Mouse (Mus musculus) heart, embryonic 12.5 days (tissue): ENCODE results near the gene Tprn. TPM values are rescaled to one million over a fixed set of nuclear protein-coding genes. Genes with fewer than 3 reads are reported as not detected.
A peak's percentile ranks its signal among the peaks of the same experiment; 100 is the strongest.
"Not testable (repeated sequence)": the region's sequence is repeated elsewhere in the genome, so short reads cannot be mapped to it uniquely, and the experiment has no call there.

ENCODE experiments used
- ATAC-seq: fragments of 200-750 bp; cut with Nextera tagmentation; 2 replicates; pipeline ENCODE4 v1.8.0; 2017; ENCODE audit warnings: moderate TSS enrichment, moderate library complexity; ENCODE audit not compliant: insufficient number of reproducible peaks, low FRiP score
- H3K27ac ChIP-seq: fragments of 300-500 bp; sonication (generic); 2 replicates; pipeline ENCODE4 v1.5.1; 2016; ENCODE audit warnings: mild to moderate bottlenecking, moderate library complexity; ENCODE audit not compliant: poor library complexity, severe bottlenecking
- H3K27me3 ChIP-seq: fragments of 300-500 bp; sonication (generic); replicated peaks from 2 replicates; pipeline ENCODE4 v1.6.1; 2016; ENCODE audit warnings: mild to moderate bottlenecking, moderate library complexity
- H3K36me3 ChIP-seq: fragments of 300-500 bp; sonication (generic); 2 replicates; pipeline ENCODE4 v1.6.1; 2016; ENCODE audit warnings: mild to moderate bottlenecking, moderate library complexity
- H3K4me1 ChIP-seq: fragments of 300-500 bp; sonication (generic); replicated peaks from 2 replicates; pipeline ENCODE4 v1.6.1; 2016; ENCODE audit warnings: mild to moderate bottlenecking
- H3K4me2 ChIP-seq: fragments of 300-500 bp; sonication (generic); 2 replicates; pipeline ENCODE4 v1.6.1; 2016; ENCODE audit warnings: mild to moderate bottlenecking, moderate library complexity
- H3K4me3 ChIP-seq: fragments of 300-500 bp; sonication (generic); 2 replicates; pipeline ENCODE4 v1.5.1; 2016; ENCODE audit warnings: mild to moderate bottlenecking
- H3K9ac ChIP-seq: fragments of 300-500 bp; sonication (generic); 2 replicates; pipeline ENCODE4 v1.6.1; 2016; ENCODE audit warnings: mild to moderate bottlenecking, moderate library complexity
- H3K9me3 ChIP-seq: fragments of 300-500 bp; sonication (generic); replicated peaks from 2 replicates; pipeline ENCODE4 v1.6.1; 2016; ENCODE audit warnings: mild to moderate bottlenecking, moderate library complexity
- WGBS: fragments of 180-500 bp; shearing (Covaris S2); methylation state at CpG from one replicate; pipeline ENCODE4 v1.1.7; 2016; 5-methylcytosine and 5-hydroxymethylcytosine counted together
- polyA plus RNA-seq: library from polyadenylated mRNA; unstranded; fragments of >200 nt; fragmentation: Nextera tagmentation; extraction: Ambion mirVana; gene quantifications from 2 replicates; pipeline ENCODE4 v1.2.1, GENCODE M21; 2016

Tprn gene
- polyA plus RNA-seq, 1 experiment from 2014 or later = 4.9 TPM

DNA sequence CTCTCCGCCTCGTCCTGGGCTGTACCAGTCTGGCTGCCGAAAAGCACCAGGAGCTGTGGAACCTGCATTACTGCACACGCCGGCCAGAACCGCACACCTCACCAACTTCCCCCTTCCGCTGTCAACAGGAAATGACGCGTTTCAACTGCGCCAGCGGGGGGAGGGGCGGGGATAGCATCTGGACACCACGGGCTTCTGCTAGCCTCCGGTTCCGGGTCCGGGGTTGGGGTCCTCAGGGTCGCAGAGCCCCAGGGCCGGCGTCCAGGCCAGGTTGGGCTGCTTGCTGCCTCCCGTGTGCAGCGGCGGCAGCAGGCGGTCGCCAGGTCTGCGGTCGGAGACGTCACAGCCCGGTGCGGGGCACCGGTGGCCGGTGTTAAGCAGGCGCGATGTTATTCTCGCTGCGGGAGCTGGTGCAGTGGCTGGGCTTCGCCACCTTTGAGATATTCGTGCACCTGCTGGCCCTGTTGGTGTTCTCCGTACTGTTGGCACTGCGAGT lies 7.1 kb upstream of the Tprn start, which contains the start of gene Tmem203:
TSS of gene Tmem203 (plus strand) at position 156 of the 496 bp plus-strand sequence.
- Histone ChIP-seq H3K4me3 (peak within 1 kb of the TSS; percentile 71), H3K27ac (peak within 1 kb of the TSS; percentile 55), H3K9me3 (no peaks in the 10 kb centered on the region), H3K4me1 (peaks cover 17% of the 10 kb centered on the region), H3K27me3 (no peaks in the 10 kb centered on the region), H3K36me3 (peaks cover 25% of the 10 kb centered on the region), H3K9ac (peak within 1 kb of the TSS; percentile 91), H3K4me2 (peak within 1 kb of the TSS; percentile 99)
- WGBS = under 1% methylated on average over 39 of the region's 39 CpGs
- ATAC-seq = peak; percentile 89

DNA sequence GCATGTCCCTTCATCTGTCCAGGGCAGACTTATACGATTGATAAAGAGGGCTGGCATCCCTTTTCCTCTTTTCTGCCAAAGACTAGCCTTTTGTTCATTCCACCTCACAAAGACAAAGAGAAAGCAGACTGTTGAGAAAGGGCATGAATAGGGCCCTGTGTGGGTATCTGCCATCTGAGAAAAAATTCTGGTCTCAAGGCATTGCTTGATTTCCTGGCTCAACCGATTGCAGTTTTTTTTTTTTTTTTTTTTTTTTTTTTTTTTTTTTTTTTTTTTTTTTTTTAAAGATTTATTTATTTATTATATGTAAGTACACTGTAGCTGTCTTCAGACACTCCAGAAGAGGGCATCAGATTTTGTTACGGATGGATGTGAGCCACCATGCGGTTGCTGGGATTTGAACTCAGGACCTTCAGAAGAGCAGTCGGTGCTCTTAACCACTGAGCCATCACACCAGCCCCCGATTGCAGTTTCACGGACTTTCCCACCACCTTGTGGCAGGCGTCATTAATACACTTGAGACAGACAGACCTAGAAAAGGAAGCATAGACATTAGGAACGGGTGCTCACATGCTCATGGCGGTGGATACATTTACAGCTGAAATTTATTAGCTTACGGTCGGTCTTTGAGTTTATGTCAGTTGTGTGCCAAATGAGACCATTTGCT lies 5.8 kb upstream of the Tprn start:
- not testable (repeated sequence) for H3K27ac ChIP-seq, ATAC-seq, H3K27me3 ChIP-seq, H3K9me3 ChIP-seq
- H3K4me2 ChIP-seq = peak overlapping the region; percentile 99
- H3K9ac ChIP-seq = peak overlapping the region; percentile 91
- H3K36me3 ChIP-seq = peaks cover 12% of the 10 kb centered on the region
- peak overlapping the region; percentile 71 for H3K4me3 ChIP-seq
- peaks cover 17% of the 10 kb centered on the region for H3K4me1 ChIP-seq
- WGBS = 57% methylated on average over 12 of the region's 12 CpGs

DNA sequence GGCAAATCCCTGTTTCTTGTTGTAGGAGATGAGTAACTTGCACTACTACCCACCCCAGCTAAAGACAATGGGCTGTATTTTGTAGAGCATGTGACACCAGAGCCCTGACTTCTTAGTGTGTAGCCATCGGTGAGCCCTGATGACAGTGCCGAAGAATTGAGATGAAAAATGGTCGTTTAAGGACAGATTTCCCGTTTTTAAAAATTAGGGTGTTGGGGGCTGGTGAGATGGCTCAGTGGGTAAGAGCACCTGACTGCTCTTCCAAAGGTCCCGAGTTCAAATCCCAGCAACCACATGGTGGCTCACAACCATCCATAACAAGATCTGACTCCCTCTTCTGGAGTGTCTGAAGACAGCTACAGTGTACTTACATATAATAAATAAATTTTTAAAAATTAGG lies 5.2 kb upstream of the Tprn start:
- not testable (repeated sequence) for H3K27ac ChIP-seq, H3K9ac ChIP-seq, ATAC-seq, H3K4me3 ChIP-seq, H3K36me3 ChIP-seq, H3K9me3 ChIP-seq, H3K4me2 ChIP-seq, H3K27me3 ChIP-seq
- 80% methylated on average over 5 of the region's 5 CpGs for WGBS
- H3K4me1 ChIP-seq = peaks cover 17% of the 10 kb centered on the region

DNA sequence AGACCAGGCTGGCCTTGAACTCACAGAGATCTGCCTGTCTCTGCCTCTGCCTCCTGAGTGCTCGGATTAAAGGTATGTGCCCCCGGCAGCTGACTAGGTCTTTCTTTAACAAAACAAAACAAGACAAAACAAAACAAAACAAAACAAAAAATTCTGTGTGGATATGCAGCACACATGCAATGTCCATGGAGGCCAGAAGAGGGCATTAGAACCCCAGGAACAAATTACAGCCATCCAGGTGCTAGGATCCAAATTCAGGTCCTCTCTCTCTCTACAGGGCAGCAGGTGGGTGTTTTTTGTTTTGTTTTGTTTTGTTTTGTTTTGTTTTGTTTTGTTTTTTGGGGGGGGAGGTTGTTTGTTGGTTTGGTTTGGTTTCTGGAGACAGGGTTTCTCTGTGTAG lies 3.5 kb upstream of the Tprn start:
- no peaks in the 10 kb centered on the region for H3K36me3 ChIP-seq

DNA sequence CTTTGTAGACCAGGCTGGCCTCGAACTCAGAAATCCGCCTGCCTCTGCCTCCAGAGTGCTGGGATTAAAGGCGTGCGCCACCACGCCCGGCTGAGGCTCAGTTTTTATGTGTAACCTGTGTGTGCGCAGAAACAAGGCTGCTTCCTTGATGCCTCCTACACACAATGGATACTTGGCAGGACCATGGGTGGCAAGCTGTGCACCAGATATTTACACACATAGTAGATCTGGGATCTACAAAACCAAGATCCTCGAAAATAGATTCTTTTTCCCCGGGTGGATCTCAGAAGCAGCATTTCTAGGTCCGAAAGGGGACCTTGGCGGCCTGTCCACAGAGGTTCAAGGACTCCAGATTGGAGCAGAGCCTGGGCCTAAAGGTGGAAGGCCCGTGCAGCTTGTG lies 548 bp upstream of the Tprn start:
- Histone ChIP-seq H3K27me3 (peaks cover 18% of the 10 kb centered on the region), H3K4me3 (peak overlapping the region; percentile 77), H3K4me1 (peaks cover 34% of the 10 kb centered on the region), H3K4me2 (peak overlapping the region; percentile 93), H3K36me3 (no peaks in the 10 kb centered on the region), H3K9me3 (no peaks in the 10 kb centered on the region), H3K27ac (no peak overlapping the region), H3K9ac (no peak overlapping the region; the same call in 1 of the 2 replicates)
- 45% methylated on average over 12 of the region's 12 CpGs for WGBS
- ATAC-seq = no peak; the same call in 1 of the 2 replicates

More for the DNA sequence above, 3.5 kb upstream of the Tprn start:
- H3K9me3 ChIP-seq = no peaks in the 10 kb centered on the region
- H3K27me3 ChIP-seq = peaks cover 6% of the 10 kb centered on the region
- no peak overlapping the region for H3K9ac ChIP-seq
- H3K4me1 ChIP-seq = peaks cover 25% of the 10 kb centered on the region
- 48% methylated on average over 2 of the region's 2 CpGs for WGBS
- no peak overlapping the region for H3K4me3 ChIP-seq
- ATAC-seq = no peak
- H3K4me2 ChIP-seq = no peak overlapping the region
- H3K27ac ChIP-seq = no peak overlapping the region

DNA sequence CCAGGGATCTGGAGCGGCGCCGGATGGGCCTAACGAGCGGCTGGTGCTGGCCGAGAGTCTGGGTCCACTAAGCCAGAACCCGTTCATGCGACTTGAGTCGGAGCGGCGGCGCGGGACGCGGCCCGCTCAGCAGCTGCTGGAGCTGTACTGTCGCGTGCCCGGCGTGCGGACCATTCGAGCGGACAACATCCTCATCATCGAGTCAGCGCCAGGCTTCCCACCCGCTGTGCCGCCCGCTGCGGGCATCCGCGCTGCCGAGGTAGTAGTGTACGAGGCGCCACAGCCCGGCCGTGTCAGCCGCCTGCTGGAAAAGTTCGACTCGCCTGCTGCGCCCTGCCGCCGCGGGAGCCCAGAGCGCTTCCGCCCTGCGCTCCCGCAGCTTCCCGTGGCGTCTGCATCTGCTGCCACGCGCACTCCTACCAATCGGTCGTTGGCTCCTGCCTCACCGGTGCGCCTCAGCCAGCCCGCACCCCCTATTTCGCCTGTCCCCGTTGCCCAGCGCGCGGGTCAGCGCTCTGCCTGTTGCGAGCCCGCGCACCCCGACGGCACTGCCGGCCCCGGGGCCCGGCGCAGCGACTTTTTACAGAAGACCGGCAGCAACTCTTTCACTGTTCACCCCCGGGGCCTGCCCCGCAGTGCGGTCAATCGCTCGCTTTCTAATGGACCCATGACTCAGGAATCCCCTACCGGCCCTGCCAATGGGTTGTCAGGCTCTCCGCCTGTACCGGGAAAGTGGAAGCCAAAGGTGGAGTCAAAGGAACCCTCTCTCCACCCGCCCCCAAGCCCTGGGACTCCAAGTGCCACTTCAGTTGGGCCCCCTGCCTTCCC lies 591 bp downstream of the Tprn start:
- peak overlapping the region; percentile 93 for H3K4me2 ChIP-seq
- no peaks in the 10 kb centered on the region for H3K36me3 ChIP-seq
- peaks cover 43% of the 10 kb centered on the region for H3K4me1 ChIP-seq
- H3K9me3 ChIP-seq = no peaks in the 10 kb centered on the region
- H3K27me3 ChIP-seq = peaks cover 18% of the 10 kb centered on the region
- under 1% methylated on average over 80 of the region's 82 CpGs for WGBS
- ATAC-seq = peak; percentile 12
- H3K9ac ChIP-seq = peak overlapping the region; percentile 74
- peak overlapping the region; percentile 77 for H3K4me3 ChIP-seq
- no peak overlapping the region for H3K27ac ChIP-seq

DNA sequence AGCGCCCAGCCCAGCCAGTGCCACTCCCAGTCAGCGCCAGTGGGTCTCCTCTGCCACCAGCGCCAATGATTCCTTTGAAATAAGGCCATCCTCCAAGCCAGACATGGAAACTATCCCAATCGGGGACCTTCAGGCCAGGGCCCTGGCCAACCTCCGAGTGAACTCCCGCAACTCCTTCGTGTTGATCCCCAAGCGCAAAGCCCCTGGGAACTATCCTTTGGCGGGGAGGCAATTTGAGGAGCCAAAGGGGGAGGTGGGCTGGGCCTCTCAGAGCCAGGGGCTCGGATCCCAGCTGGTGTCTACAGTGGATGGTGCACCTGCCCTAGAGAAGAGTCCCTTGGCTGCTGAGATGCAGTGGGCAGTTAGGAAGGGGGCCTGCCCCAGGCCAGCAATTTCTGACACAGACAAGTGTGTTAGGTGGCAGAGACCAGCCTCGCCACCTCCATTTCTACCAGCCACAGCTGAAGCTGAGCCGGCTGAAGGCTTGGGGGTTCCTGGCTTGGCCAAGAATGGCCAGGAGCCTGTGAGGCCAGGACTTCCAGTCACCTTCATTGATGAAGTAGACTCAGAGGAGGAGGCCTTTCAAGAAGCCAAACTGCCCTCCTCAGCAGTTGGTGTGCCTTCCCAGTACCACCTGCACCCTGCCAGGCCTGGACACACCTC lies 1.3 kb downstream of the Tprn start:
- Histone ChIP-seq H3K4me2 (peak overlapping the region; percentile 93), H3K9me3 (no peaks in the 10 kb centered on the region), H3K4me3 (peak overlapping the region; percentile 77), H3K27ac (no peak overlapping the region), H3K27me3 (peaks cover 18% of the 10 kb centered on the region), H3K9ac (peak overlapping the region; percentile 74), H3K36me3 (0 out of 2 replicates have a peak, but pooled peaks cover 5% of the 10 kb centered on the region), H3K4me1 (peaks cover 43% of the 10 kb centered on the region)
- WGBS = 23% methylated on average over 12 of the region's 12 CpGs
- ATAC-seq = no peak

DNA sequence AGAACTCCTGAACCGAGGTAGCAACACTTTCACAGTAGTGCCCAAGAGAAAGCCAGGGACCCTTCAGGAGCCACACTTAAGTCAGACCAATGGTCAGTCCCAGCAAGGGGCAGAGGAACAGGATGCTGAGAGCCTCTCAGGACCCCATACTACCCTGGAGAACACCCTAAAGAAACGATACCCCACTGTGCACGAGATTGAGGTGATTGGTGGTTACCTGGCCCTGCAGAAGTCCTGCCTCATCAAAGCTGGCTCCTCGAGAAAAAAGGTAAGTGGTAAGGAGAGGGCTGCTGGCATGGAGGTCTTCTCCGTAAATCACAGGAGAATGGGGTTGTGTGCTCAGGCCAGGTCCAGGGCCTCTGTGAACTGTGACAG lies 1.9 kb downstream of the Tprn start:
- H3K36me3 ChIP-seq = peaks cover 10% of the 10 kb centered on the region
- H3K4me1 ChIP-seq = peaks cover 43% of the 10 kb centered on the region
- H3K4me3 ChIP-seq = peak overlapping the region; percentile 77
- peaks cover 18% of the 10 kb centered on the region for H3K27me3 ChIP-seq
- peak overlapping the region; percentile 93 for H3K4me2 ChIP-seq
- H3K9ac ChIP-seq = peak overlapping the region; percentile 17; the same call in 1 of the 2 replicates
- ATAC-seq = no peak
- H3K9me3 ChIP-seq = no peaks in the 10 kb centered on the region
- WGBS = 77% methylated on average over 5 of the region's 5 CpGs
- H3K27ac ChIP-seq = no peak overlapping the region

DNA sequence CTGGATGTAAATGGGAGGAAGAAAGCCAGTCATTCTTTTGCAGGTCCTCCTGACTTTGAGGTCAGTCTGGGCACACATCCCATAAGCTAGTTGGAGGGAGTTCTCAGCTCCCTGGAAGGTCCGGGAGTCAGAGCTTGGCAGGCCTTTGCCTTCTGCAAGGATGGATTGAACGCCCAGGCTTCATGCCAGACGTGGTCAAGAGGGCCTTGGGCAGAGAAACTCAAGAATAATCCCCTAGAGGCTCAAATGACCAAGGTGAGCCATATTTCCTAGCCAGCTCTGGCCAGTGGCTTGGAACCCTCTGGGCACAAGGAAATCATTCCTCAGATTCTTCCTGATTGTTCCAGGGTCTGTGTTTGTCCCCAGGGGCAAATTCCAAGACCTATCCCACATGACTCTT lies 2.4 kb downstream of the Tprn start:
- Histone ChIP-seq H3K4me2 (peak overlapping the region; percentile 93), H3K9ac (no peak overlapping the region), H3K27me3 (peaks cover 18% of the 10 kb centered on the region), H3K9me3 (no peaks in the 10 kb centered on the region), H3K4me3 (no peak overlapping the region), H3K4me1 (peaks cover 43% of the 10 kb centered on the region), H3K27ac (no peak overlapping the region), H3K36me3 (peaks cover 16% of the 10 kb centered on the region)
- no peak for ATAC-seq
- WGBS = 66% methylated on average over 3 of the region's 3 CpGs

DNA sequence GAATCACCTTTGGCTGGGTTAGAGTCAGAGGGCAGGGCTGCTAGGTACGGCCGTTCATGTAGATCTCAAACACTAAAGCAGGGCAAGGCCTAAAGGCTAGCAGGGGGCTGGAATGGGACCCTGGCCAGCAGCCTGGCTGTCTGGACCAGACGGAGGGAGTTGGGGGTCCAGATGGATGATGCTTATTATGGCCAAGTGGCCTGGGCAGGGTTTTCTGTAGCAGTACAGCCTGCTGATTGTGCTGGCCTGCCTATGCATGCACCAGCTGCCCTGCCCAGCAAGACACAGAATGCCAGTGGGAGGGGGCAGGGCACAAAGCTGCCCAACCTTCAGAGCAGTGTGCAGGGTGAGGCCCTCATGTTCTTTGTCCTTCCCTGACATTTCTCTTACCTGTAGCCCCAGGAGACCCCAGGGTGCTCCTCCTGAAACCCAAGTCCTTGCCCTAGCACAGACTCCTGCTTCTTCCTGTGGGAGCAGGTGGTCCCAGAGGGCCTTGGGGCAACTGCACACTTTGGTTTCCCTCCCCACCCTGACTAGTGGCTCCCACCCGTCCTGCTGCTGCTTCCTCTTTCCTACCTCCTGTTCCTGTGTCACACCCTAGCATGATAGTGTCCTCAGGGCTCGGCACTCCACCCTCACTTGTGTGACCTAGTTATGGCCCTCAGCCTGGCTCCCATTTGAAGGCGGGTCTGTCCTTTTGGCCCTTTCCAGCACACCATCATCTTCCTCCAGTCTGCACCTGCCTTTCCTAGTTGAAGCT lies 3.7 kb downstream of the Tprn start:
- Histone ChIP-seq H3K9me3 (no peaks in the 10 kb centered on the region), H3K36me3 (peaks cover 27% of the 10 kb centered on the region), H3K4me2 (peak overlapping the region; percentile 30; the same call in 1 of the 2 replicates), H3K27me3 (peaks cover 18% of the 10 kb centered on the region), H3K27ac (no peak overlapping the region), H3K4me1 (peaks cover 49% of the 10 kb centered on the region), H3K4me3 (no peak overlapping the region), H3K9ac (no peak overlapping the region)
- no peak for ATAC-seq
- WGBS = 58% methylated on average over 6 of the region's 6 CpGs
